Mouse (Mus musculus) CH12.LX (cell line): ENCODE measurements at regions not wholly inside any gene's neighbourhood (a gene's known extent, or its start where the extent isn't known, plus 50 kb on each side); places are given as distances from the start of the nearest gene placed in this dataset.

ENCODE experiments used
- DNase-seq: peaks from one replicate; pipeline ENCODE4 v3.0.0-alpha.2; 2013; ENCODE audit errors: extremely low read depth
- H3K27ac ChIP-seq: 2 replicates; pipeline ENCODE4 v1.5.1; 2012; ENCODE audit warnings: low read depth, mild to moderate bottlenecking, control low read depth, moderate library complexity; ENCODE audit not compliant: insufficient read depth
- H3K27me3 ChIP-seq: replicated peaks from 2 replicates; pipeline ENCODE3; 2012; ENCODE audit warnings: inconsistent platforms
- H3K36me3 ChIP-seq, 2 experiments: replicated peaks in 1 of 2; 2 replicates each; pipeline versions ENCODE3 to v1.6.1; 2012; ENCODE audit warnings: inconsistent platforms in 1 of 2, low read length in 1 of 2, mild to moderate bottlenecking in 1 of 2, mixed read lengths in 1 of 2, moderate library complexity in 1 of 2; ENCODE audit not compliant: control insufficient read depth in 1 of 2, insufficient read depth in 1 of 2
- H3K4me1 ChIP-seq, 2 experiments: 2 replicates each; pipeline ENCODE4 v1.6.1; 2012; ENCODE audit warnings: inconsistent platforms in 1 of 2, moderate library complexity in 1 of 2; ENCODE audit not compliant: insufficient read depth in 2 of 2, control insufficient read depth in 1 of 2
- H3K4me2 ChIP-seq: 2 replicates; pipeline ENCODE4 v1.6.1; 2012; ENCODE audit warnings: low read depth, mild to moderate bottlenecking, control low read depth; ENCODE audit not compliant: poor library complexity, insufficient read depth, severe bottlenecking
- H3K4me3 ChIP-seq, 3 experiments: fragments of 150-350 bp in 1 of 3; sonication (generic) in 1 of 3; replicated peaks in 1 of 3; 2 replicates each; pipeline versions ENCODE3 to v1.5.1; 2011 to 2012; ENCODE audit warnings: low read depth in 2 of 3, low read length in 2 of 3, mild to moderate bottlenecking in 2 of 3, moderate library complexity in 2 of 3, control low read depth in 1 of 3, improper control_type of control experiment in 1 of 3, inconsistent platforms in 1 of 3, mixed read lengths in 1 of 3; ENCODE audit not compliant: poor library complexity in 1 of 3
- H3K79me2 ChIP-seq: replicated peaks from 2 replicates; pipeline ENCODE4 v1.6.1; 2012; ENCODE audit warnings: mild to moderate bottlenecking, moderate library complexity; ENCODE audit not compliant: control insufficient read depth, poor library complexity, insufficient read depth, severe bottlenecking; ENCODE audit errors: extremely low read depth
- H3K9ac ChIP-seq: 2 replicates; pipeline ENCODE4 v1.6.1; 2012; ENCODE audit warnings: low read depth, mild to moderate bottlenecking, control low read depth, moderate library complexity; ENCODE audit not compliant: insufficient read depth
- H3K9me3 ChIP-seq: replicated peaks from 2 replicates; pipeline ENCODE3; 2012; ENCODE audit warnings: low read length, inconsistent platforms, mixed read lengths
- BHLHE40 ChIP-seq: IDR thresholded peaks from 2 replicates; pipeline ENCODE4 v1.6.1; 2011; ENCODE audit warnings: mild to moderate bottlenecking, low read depth, low read length, improper control_type of control experiment
- CHD2 ChIP-seq: IDR thresholded peaks from 2 replicates; pipeline ENCODE4 v1.6.1; 2011; ENCODE audit warnings: low read length, improper control_type of control experiment
- E2F4 ChIP-seq: IDR thresholded peaks from 2 replicates; pipeline ENCODE4 v1.6.1; 2011; ENCODE audit warnings: low read depth, low read length, improper control_type of control experiment; ENCODE audit not compliant: insufficient replicate concordance
- EP300 ChIP-seq: IDR thresholded peaks from 2 replicates; pipeline ENCODE4 v1.6.1; 2011; ENCODE audit warnings: low read length, improper control_type of control experiment
- GABPA ChIP-seq: IDR thresholded peaks from 2 replicates; pipeline ENCODE4 v1.6.1; 2012; ENCODE audit warnings: low read depth, low read length, improper control_type of control experiment, inconsistent platforms; ENCODE audit not compliant: insufficient replicate concordance
- JUND ChIP-seq: conservative IDR thresholded peaks from 2 replicates; pipeline ENCODE4 v1.6.1; 2011; ENCODE audit warnings: low read depth, low read length, improper control_type of control experiment
- KAT2A ChIP-seq: IDR thresholded peaks from 2 replicates; pipeline ENCODE4 v1.6.1; 2012; ENCODE audit warnings: low read length, improper control_type of control experiment, inconsistent platforms; ENCODE audit not compliant: insufficient replicate concordance
- MAFK ChIP-seq: IDR thresholded peaks from 2 replicates; pipeline ENCODE4 v1.6.1; 2011; ENCODE audit warnings: low read length, improper control_type of control experiment; ENCODE audit not compliant: insufficient replicate concordance
- MYC ChIP-seq: IDR thresholded peaks from 2 replicates; pipeline ENCODE4 v1.6.1; 2011; ENCODE audit warnings: low read depth, mild to moderate bottlenecking, improper control_type of control experiment, low read length
- NELFE ChIP-seq: IDR thresholded peaks from 2 replicates; pipeline ENCODE4 v1.6.1; 2011; ENCODE audit warnings: low read depth, low read length, improper control_type of control experiment
- PAX5 ChIP-seq: IDR thresholded peaks from 2 replicates; pipeline ENCODE4 v1.6.1; 2012; ENCODE audit warnings: low read length, inconsistent platforms, mixed read lengths
- POLR2A ChIP-seq: IDR thresholded peaks from 2 replicates; pipeline ENCODE4 v1.6.1; 2011; ENCODE audit warnings: low read depth, mild to moderate bottlenecking, improper control_type of control experiment, low read length
- POLR2AphosphoS2 ChIP-seq: IDR thresholded peaks from 2 replicates; pipeline ENCODE4 v1.6.1; 2011; ENCODE audit warnings: low read depth, low read length, improper control_type of control experiment
- SMC3 ChIP-seq: IDR thresholded peaks from 2 replicates; pipeline ENCODE4 v1.6.1; 2011; ENCODE audit warnings: low read depth, low read length, improper control_type of control experiment
- TCF12 ChIP-seq: IDR thresholded peaks from 2 replicates; pipeline ENCODE4 v1.6.1; 2014; ENCODE audit warnings: low read depth, mild to moderate bottlenecking, inconsistent platforms, low read length, improper control_type of control experiment
- ZKSCAN1 ChIP-seq: IDR thresholded peaks from 2 replicates; pipeline ENCODE4 v1.6.1; 2012; ENCODE audit warnings: low read depth, inconsistent platforms, low read length, improper control_type of control experiment, borderline replicate concordance
- dilution Hi-C: fragments of 300-500 bp; cut with MboI; formaldehyde crosslinking; loops from 2 replicates; pipeline ENCODE4 v1.14.3; 2020; ENCODE audit warnings: low sequenced_read_pairs; ENCODE audit not compliant: extremely low pct_unique_long_range_greater_than_20kb, extremely low pct_ligation_motif_present
- in situ Hi-C: fragments of 300-500 bp; cut with MboI; formaldehyde crosslinking; loops from 3 replicates; pipeline ENCODE4 v1.14.3; 2019; ENCODE audit warnings: low sequenced_read_pairs, low pct_ligation_motif_present, low pct_unique_long_range_greater_than_20kb, mixed read lengths

GRCm38 (mm10) chr9:74342176-74342575 lies 232.0 kb downstream of the Wdr72 start:
- H3K4me1 ChIP-seq: no peaks in the 10 kb centered on the region
- DNase-seq: no peak
- no peak overlapping the region for H3K4me2 ChIP-seq
- H3K4me3 ChIP-seq: no peak overlapping the region
- in situ Hi-C loops (no loop called here), dilution Hi-C loops (no loop called here)
- H3K27me3 ChIP-seq: no peaks in the 10 kb centered on the region
- H3K36me3 ChIP-seq: no peaks in the 10 kb centered on the region
- no peaks in the 10 kb centered on the region for H3K79me2 ChIP-seq
- no peak overlapping the region for H3K27ac ChIP-seq
- H3K9ac ChIP-seq: no peak overlapping the region
- H3K9me3 ChIP-seq: no peaks in the 10 kb centered on the region
- TF ChIP-seq CHD2 (no peak), MAFK (no peak), POLR2AphosphoS2 (no peak), ZKSCAN1 (no peak), SMC3 (no peak), MYC (no peak), NELFE (no peak), POLR2A (no peak), GABPA (no peak), KAT2A (no peak), JUND (no peak), E2F4 (no peak), BHLHE40 (no peak), EP300 (no peak), TCF12 (no peak)

- H3K4me3 ChIP-seq: no peak overlapping the region
- H3K27ac ChIP-seq: no peak overlapping the region
- no peaks in the 10 kb centered on the region for H3K4me1 ChIP-seq
- no peak overlapping the region for H3K4me2 ChIP-seq
- no peak overlapping the region for H3K9ac ChIP-seq
- no peak for DNase-seq
- in situ Hi-C loops (no loop called here), dilution Hi-C loops (no loop called here)
- H3K79me2 ChIP-seq: no peaks in the 10 kb centered on the region
- no peaks in the 10 kb centered on the region for H3K27me3 ChIP-seq
- H3K9me3 ChIP-seq: no peaks in the 10 kb centered on the region
- TF ChIP-seq PAX5 (no peak), BHLHE40 (no peak)
- no peaks in the 10 kb centered on the region for H3K36me3 ChIP-seq
These were observed 234.9 kb downstream of the Wdr72 start for GRCm38 (mm10) chr9:74345027-74345426.

DNA sequence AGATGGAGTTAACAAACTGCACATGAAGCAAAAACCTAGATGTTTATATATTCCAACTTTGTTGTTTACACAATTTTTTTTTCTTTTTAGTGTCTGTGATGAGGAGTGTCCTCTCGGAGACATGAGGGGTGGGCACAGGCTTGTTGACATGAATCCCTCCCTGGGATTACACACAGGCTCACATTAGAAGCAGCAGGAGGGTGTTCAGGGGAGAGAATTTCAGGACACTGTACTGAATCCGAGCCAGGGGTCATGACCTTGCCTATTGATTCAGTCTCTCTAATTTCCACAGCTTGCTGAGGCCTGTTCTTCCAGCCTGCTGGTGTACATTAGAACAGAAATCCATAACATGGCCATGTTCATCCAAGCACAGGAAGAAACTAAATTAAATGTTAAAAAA lies 238.6 kb downstream of the Wdr72 start:
- no peak for TF ChIP-seq E2F4
- TF ChIP-seq MAFK: no peak
- Histone ChIP-seq H3K79me2 (no peaks in the 10 kb centered on the region), H3K9ac (no peak overlapping the region), H3K9me3 (no peaks in the 10 kb centered on the region), H3K27me3 (no peaks in the 10 kb centered on the region), H3K27ac (no peak overlapping the region), H3K36me3 (no peaks in the 10 kb centered on the region), H3K4me3 (no peak overlapping the region), H3K4me1 (no peaks in the 10 kb centered on the region), H3K4me2 (no peak overlapping the region)
- DNase-seq: no peak
- dilution Hi-C loops (no loop called here), in situ Hi-C loops (no loop called here)
